Mouse (Mus musculus): ENCODE data around the gene Ercc6. TPM values are rescaled to one million over a fixed set of nuclear protein-coding genes. Genes with fewer than 3 reads are reported as not detected.

Gene Ercc6
- polyA plus RNA-seq, 1 experiment, result 9.4 TPM

- peak overlapping the region; percentile 64 for H3K4me3 ChIP-seq (ENCODE audit: control insufficient read depth, insufficient read depth, low read length)
- no peaks in the 10 kb centered on the region; the same call in 1 of the 2 replicates for H3K36me3 ChIP-seq (ENCODE audit: control insufficient read depth, insufficient read depth, low read length)
- 46% methylated on average over 9 of the region's 9 CpGs for WGBS
- no peak for DNase-seq
- peaks cover 9% of the 10 kb centered on the region for H3K4me1 ChIP-seq (replicated peaks; ENCODE audit: control insufficient read depth, insufficient read depth, low read length)
- H3K27me3 ChIP-seq (ENCODE audit: control insufficient read depth, insufficient read depth, low read length), result no peaks in the 10 kb centered on the region
- no peak overlapping the region for H3K27ac ChIP-seq (ENCODE audit: control insufficient read depth, insufficient read depth, low read length)
- TF ChIP-seq CTCF (IDR thresholded peaks at IDR 0.05; ENCODE audit: borderline replicate concordance, control insufficient read depth, extremely low read depth, insufficient read depth, low read length, poor library complexity) (no peak), POLR2A (IDR thresholded peaks at IDR 0.05; ENCODE audit: control insufficient read depth, extremely low read depth, insufficient read depth, low read length, poor library complexity) (no peak)
Observed at GRCm38 (mm10) chr14:32512912-32513311, 409 bp upstream of the Ercc6 start.

DNA sequence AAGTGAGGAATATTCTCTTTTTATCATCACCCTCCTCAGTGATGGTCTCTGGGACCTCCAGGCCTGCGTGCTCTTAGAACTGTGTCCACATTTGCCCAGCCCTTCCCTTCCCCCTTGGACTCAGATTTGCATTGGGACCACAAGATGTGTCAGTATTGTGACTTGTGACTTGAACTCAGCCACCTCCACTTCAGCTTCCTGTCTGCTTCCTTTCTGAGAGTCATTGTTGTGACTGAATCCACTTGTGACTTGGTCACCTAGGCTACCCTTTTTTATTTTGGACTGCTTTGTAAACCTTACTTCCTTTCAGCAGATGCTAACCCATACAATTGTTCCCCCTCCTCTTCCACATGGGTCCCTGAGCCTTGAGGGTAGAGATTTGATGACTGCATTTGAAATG, 2.8 kb downstream of the Ercc6 start:
- Histone ChIP-seq H3K4me1 (replicated peaks; ENCODE audit: control insufficient read depth, insufficient read depth, low read length) (peaks cover 9% of the 10 kb centered on the region), H3K27ac (ENCODE audit: control insufficient read depth, insufficient read depth, low read length) (no peak overlapping the region), H3K4me3 (ENCODE audit: control insufficient read depth, insufficient read depth, low read length) (no peak overlapping the region), H3K27me3 (ENCODE audit: control insufficient read depth, insufficient read depth, low read length) (no peaks in the 10 kb centered on the region), H3K36me3 (ENCODE audit: control insufficient read depth, insufficient read depth, low read length) (peaks cover 10% of the 10 kb centered on the region)
- no peak for DNase-seq
- TF ChIP-seq CTCF (IDR thresholded peaks at IDR 0.05; ENCODE audit: borderline replicate concordance, control insufficient read depth, extremely low read depth, insufficient read depth, low read length, poor library complexity), result no peak
- TF ChIP-seq POLR2A (IDR thresholded peaks at IDR 0.05; ENCODE audit: control insufficient read depth, extremely low read depth, insufficient read depth, low read length, poor library complexity), result no peak
- WGBS, result 50% methylated on average over 1 of the region's 1 CpGs

DNA sequence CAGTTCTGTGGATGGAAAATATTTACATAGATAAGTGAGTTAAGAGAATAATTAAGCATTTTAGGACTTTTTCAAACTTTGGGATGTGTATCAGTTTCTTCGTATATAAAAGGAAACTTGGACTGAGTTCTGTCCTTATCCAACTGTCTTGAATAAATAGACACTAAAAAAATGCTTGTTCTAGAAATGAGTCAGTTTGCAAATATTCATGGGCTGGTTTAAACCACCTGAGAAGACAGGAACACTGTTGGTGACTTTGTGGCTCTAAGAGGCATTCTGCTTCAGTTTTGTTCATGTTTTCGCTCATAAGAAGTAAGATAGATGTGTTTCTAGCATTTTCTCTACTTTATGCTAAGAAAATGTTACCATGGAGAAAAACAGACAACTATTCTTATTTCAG, 5.2 kb downstream of the Ercc6 start:
- no peaks in the 10 kb centered on the region for H3K27me3 ChIP-seq (ENCODE audit: control insufficient read depth, insufficient read depth, low read length)
- no peak for TF ChIP-seq POLR2A (IDR thresholded peaks at IDR 0.05; ENCODE audit: control insufficient read depth, extremely low read depth, insufficient read depth, low read length, poor library complexity)
- TF ChIP-seq CTCF (IDR thresholded peaks at IDR 0.05; ENCODE audit: borderline replicate concordance, control insufficient read depth, extremely low read depth, insufficient read depth, low read length, poor library complexity), result no peak
- H3K27ac ChIP-seq (ENCODE audit: control insufficient read depth, insufficient read depth, low read length), result no peak overlapping the region
- peaks cover 4% of the 10 kb centered on the region for H3K4me1 ChIP-seq (replicated peaks; ENCODE audit: control insufficient read depth, insufficient read depth, low read length)
- H3K4me3 ChIP-seq (ENCODE audit: control insufficient read depth, insufficient read depth, low read length), result no peak overlapping the region
- WGBS, result 95% methylated on average over 2 of the region's 2 CpGs
- H3K36me3 ChIP-seq (ENCODE audit: control insufficient read depth, insufficient read depth, low read length), result peaks cover 10% of the 10 kb centered on the region
- no peak for DNase-seq

- Histone ChIP-seq H3K27me3 (ENCODE audit: control insufficient read depth, insufficient read depth, low read length) (no peaks in the 10 kb centered on the region), H3K27ac (ENCODE audit: control insufficient read depth, insufficient read depth, low read length) (no peak overlapping the region), H3K4me1 (replicated peaks; ENCODE audit: control insufficient read depth, insufficient read depth, low read length) (no peaks in the 10 kb centered on the region), H3K4me3 (ENCODE audit: control insufficient read depth, insufficient read depth, low read length) (no peak overlapping the region), H3K36me3 (ENCODE audit: control insufficient read depth, insufficient read depth, low read length) (peaks cover 10% of the 10 kb centered on the region)
- TF ChIP-seq POLR2A (IDR thresholded peaks at IDR 0.05; ENCODE audit: control insufficient read depth, extremely low read depth, insufficient read depth, low read length, poor library complexity) (no peak), CTCF (IDR thresholded peaks at IDR 0.05; ENCODE audit: borderline replicate concordance, control insufficient read depth, extremely low read depth, insufficient read depth, low read length, poor library complexity) (no peak)
- no peak for DNase-seq
- WGBS, result 93% methylated on average over 7 of the region's 7 CpGs
Observed at GRCm38 (mm10) chr14:32520400-32520926, 7.1 kb downstream of the Ercc6 start.

DNA sequence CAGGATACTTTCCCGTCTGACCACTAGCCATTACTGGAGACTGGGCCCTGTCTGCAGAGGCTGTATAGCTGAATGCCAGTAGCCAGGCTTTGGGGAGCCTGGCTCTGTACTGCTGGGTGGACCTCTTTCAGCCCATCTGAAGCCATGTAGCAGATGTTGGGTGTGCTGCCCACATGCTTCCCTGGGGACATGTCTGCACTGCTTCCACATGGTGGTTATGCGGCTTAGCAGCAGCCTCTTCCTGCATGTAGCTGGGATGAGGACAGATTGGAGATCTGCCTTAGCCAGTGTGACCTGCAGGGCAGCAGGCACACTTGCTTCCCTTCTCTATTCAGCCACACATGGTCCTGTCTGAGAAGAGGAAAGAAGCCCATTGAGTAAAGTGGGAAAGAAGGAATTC, 9.0 kb downstream of the Ercc6 start:
- H3K36me3 ChIP-seq (ENCODE audit: control insufficient read depth, insufficient read depth, low read length), result peaks cover 15% of the 10 kb centered on the region
- DNase-seq, result no peak
- no peaks in the 10 kb centered on the region for H3K4me1 ChIP-seq (replicated peaks; ENCODE audit: control insufficient read depth, insufficient read depth, low read length)
- WGBS, result 91% methylated on average over 2 of the region's 2 CpGs
- no peak overlapping the region for H3K4me3 ChIP-seq (ENCODE audit: control insufficient read depth, insufficient read depth, low read length)
- H3K27me3 ChIP-seq (ENCODE audit: control insufficient read depth, insufficient read depth, low read length), result no peaks in the 10 kb centered on the region
- TF ChIP-seq CTCF (IDR thresholded peaks at IDR 0.05; ENCODE audit: borderline replicate concordance, control insufficient read depth, extremely low read depth, insufficient read depth, low read length, poor library complexity), result no peak
- no peak for TF ChIP-seq POLR2A (IDR thresholded peaks at IDR 0.05; ENCODE audit: control insufficient read depth, extremely low read depth, insufficient read depth, low read length, poor library complexity)
- H3K27ac ChIP-seq (ENCODE audit: control insufficient read depth, insufficient read depth, low read length), result no peak overlapping the region

DNA sequence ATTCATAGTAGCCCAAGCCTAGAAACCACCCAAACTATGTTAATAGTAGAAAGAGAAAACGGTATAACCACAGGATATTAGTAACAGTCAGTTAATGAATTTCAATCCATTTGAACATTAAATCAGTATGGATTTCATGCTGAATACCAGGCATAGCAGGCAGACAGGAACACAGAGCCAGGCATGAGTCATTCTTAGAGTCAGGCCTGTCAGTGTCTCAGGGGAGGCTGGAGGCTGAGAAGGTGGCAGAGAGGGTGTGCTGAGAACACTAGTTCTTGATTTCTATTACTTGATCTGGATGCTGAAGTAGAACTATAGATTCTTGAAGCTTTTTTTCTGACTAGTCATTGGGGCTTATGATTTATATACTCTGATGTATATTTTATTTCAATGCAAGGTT, 10.8 kb downstream of the Ercc6 start:
- no peaks in the 10 kb centered on the region for H3K27me3 ChIP-seq (ENCODE audit: control insufficient read depth, insufficient read depth, low read length)
- TF ChIP-seq POLR2A (IDR thresholded peaks at IDR 0.05; ENCODE audit: control insufficient read depth, extremely low read depth, insufficient read depth, low read length, poor library complexity) (no peak), CTCF (IDR thresholded peaks at IDR 0.05; ENCODE audit: borderline replicate concordance, control insufficient read depth, extremely low read depth, insufficient read depth, low read length, poor library complexity) (no peak)
- H3K4me3 ChIP-seq (ENCODE audit: control insufficient read depth, insufficient read depth, low read length), result no peak overlapping the region
- DNase-seq, result no peak
- WGBS, result 89% methylated on average over 1 of the region's 1 CpGs
- no peak overlapping the region for H3K27ac ChIP-seq (ENCODE audit: control insufficient read depth, insufficient read depth, low read length)
- H3K4me1 ChIP-seq (replicated peaks; ENCODE audit: control insufficient read depth, insufficient read depth, low read length), result no peaks in the 10 kb centered on the region
- peaks cover 10% of the 10 kb centered on the region; the same call in 1 of the 2 replicates for H3K36me3 ChIP-seq (ENCODE audit: control insufficient read depth, insufficient read depth, low read length)
